Mouse (Mus musculus): ENCODE results near the gene Aox3. TPM values are rescaled to one million over a fixed set of nuclear protein-coding genes. Genes with fewer than 3 reads are reported as not detected.

Aox3 gene
- polyA plus RNA-seq, 1 experiment from 2014 or later = 0.12 TPM

- Histone ChIP-seq H3K36me3 (no peaks in the 10 kb centered on the region), H3K27ac (replicated peaks) (no peak overlapping the region), H3K9me3 (replicated peaks) (no peaks in the 10 kb centered on the region), H3K4me1 (no peaks in the 10 kb centered on the region), H3K27me3 (ENCODE audit: low read depth, poor library complexity, severe bottlenecking) (no peaks in the 10 kb centered on the region), H3K4me3 (no peak overlapping the region)
- no peak for DNase-seq (ENCODE audit: low spot score)
- 89% methylated on average over 4 of the region's 4 CpGs for WGBS
These were observed 32.5 kb upstream of the Aox3 start for GRCm38 (mm10) chr1:58080446-58080845.

GRCm38 (mm10) chr1:58081356-58081755, 31.6 kb upstream of the Aox3 start:
- Histone ChIP-seq H3K36me3 (no peaks in the 10 kb centered on the region), H3K27ac (replicated peaks) (no peak overlapping the region), H3K9me3 (replicated peaks) (no peaks in the 10 kb centered on the region), H3K4me3 (no peak overlapping the region), H3K27me3 (ENCODE audit: low read depth, poor library complexity, severe bottlenecking) (no peaks in the 10 kb centered on the region), H3K4me1 (no peaks in the 10 kb centered on the region)
- WGBS = 89% methylated on average over 5 of the region's 5 CpGs
- DNase-seq (ENCODE audit: low spot score) = no peak

- Histone ChIP-seq H3K36me3 (no peaks in the 10 kb centered on the region), H3K4me1 (no peaks in the 10 kb centered on the region), H3K27ac (replicated peaks) (no peak overlapping the region), H3K27me3 (ENCODE audit: low read depth, poor library complexity, severe bottlenecking) (no peaks in the 10 kb centered on the region), H3K4me3 (no peak overlapping the region), H3K9me3 (replicated peaks) (no peaks in the 10 kb centered on the region)
- no peak for DNase-seq (ENCODE audit: low spot score)
- WGBS = 67% methylated on average over 5 of the region's 5 CpGs
These were observed 23.6 kb upstream of the Aox3 start for GRCm38 (mm10) chr1:58089316-58089715.

GRCm38 (mm10) chr1:58090191-58090590, 22.7 kb upstream of the Aox3 start:
- 89% methylated on average over 4 of the region's 4 CpGs for WGBS
- no peak overlapping the region for H3K27ac ChIP-seq (replicated peaks)
- H3K9me3 ChIP-seq (replicated peaks) = no peaks in the 10 kb centered on the region
- H3K36me3 ChIP-seq = no peaks in the 10 kb centered on the region
- H3K27me3 ChIP-seq (ENCODE audit: low read depth, poor library complexity, severe bottlenecking) = no peaks in the 10 kb centered on the region
- no peaks in the 10 kb centered on the region for H3K4me1 ChIP-seq
- no peak overlapping the region for H3K4me3 ChIP-seq
- no peak for DNase-seq (ENCODE audit: low spot score)

GRCm38 (mm10) chr1:58091213-58091612, 21.7 kb upstream of the Aox3 start:
- 92% methylated on average over 3 of the region's 3 CpGs for WGBS
- no peaks in the 10 kb centered on the region for H3K36me3 ChIP-seq
- DNase-seq (ENCODE audit: low spot score) = no peak
- no peak overlapping the region for H3K4me3 ChIP-seq
- no peak overlapping the region for H3K27ac ChIP-seq (replicated peaks)
- H3K4me1 ChIP-seq = no peaks in the 10 kb centered on the region
- H3K27me3 ChIP-seq (ENCODE audit: low read depth, poor library complexity, severe bottlenecking) = no peaks in the 10 kb centered on the region
- H3K9me3 ChIP-seq (replicated peaks) = no peaks in the 10 kb centered on the region

GRCm38 (mm10) chr1:58091992-58092560, 20.9 kb upstream of the Aox3 start:
- Histone ChIP-seq H3K4me1 (no peaks in the 10 kb centered on the region), H3K27me3 (ENCODE audit: low read depth, poor library complexity, severe bottlenecking) (no peaks in the 10 kb centered on the region), H3K27ac (replicated peaks) (no peak overlapping the region), H3K36me3 (no peaks in the 10 kb centered on the region), H3K9me3 (replicated peaks) (no peaks in the 10 kb centered on the region), H3K4me3 (no peak overlapping the region)
- WGBS = 80% methylated on average over 2 of the region's 2 CpGs
- no peak for DNase-seq (ENCODE audit: low spot score)

- H3K27ac ChIP-seq (replicated peaks) = no peak overlapping the region
- no peaks in the 10 kb centered on the region for H3K4me1 ChIP-seq
- 88% methylated on average over 6 of the region's 6 CpGs for WGBS
- H3K36me3 ChIP-seq = no peaks in the 10 kb centered on the region
- H3K9me3 ChIP-seq (replicated peaks) = no peaks in the 10 kb centered on the region
- no peak overlapping the region for H3K4me3 ChIP-seq
- no peak for DNase-seq (ENCODE audit: low spot score)
- H3K27me3 ChIP-seq (ENCODE audit: low read depth, poor library complexity, severe bottlenecking) = no peaks in the 10 kb centered on the region
These were observed 15.6 kb upstream of the Aox3 start for GRCm38 (mm10) chr1:58097338-58097737.

- H3K9me3 ChIP-seq (replicated peaks) = no peaks in the 10 kb centered on the region
- no peak overlapping the region for H3K4me3 ChIP-seq
- H3K27ac ChIP-seq (replicated peaks) = no peak overlapping the region
- no peaks in the 10 kb centered on the region for H3K36me3 ChIP-seq
- H3K4me1 ChIP-seq = no peaks in the 10 kb centered on the region
- no peak for DNase-seq (ENCODE audit: low spot score)
- H3K27me3 ChIP-seq (ENCODE audit: low read depth, poor library complexity, severe bottlenecking) = no peaks in the 10 kb centered on the region
These were observed 13.8 kb upstream of the Aox3 start for GRCm38 (mm10) chr1:58099119-58099518.

GRCm38 (mm10) chr1:58101531-58102146, 11.3 kb upstream of the Aox3 start:
- WGBS = 86% methylated on average over 2 of the region's 2 CpGs

GRCm38 (mm10) chr1:58102494-58102893, 10.4 kb upstream of the Aox3 start:
- H3K4me1 ChIP-seq = no peaks in the 10 kb centered on the region
- no peaks in the 10 kb centered on the region for H3K9me3 ChIP-seq (replicated peaks)
- no peak for DNase-seq (ENCODE audit: low spot score)
- H3K4me3 ChIP-seq = no peak overlapping the region
- H3K36me3 ChIP-seq = no peaks in the 10 kb centered on the region
- no peak overlapping the region for H3K27ac ChIP-seq (replicated peaks)
- no peaks in the 10 kb centered on the region for H3K27me3 ChIP-seq (ENCODE audit: low read depth, poor library complexity, severe bottlenecking)
- WGBS = 85% methylated on average over 7 of the region's 7 CpGs

More at GRCm38 (mm10) chr1:58101531-58102146, 11.3 kb upstream of the Aox3 start:
- no peaks in the 10 kb centered on the region for H3K27me3 ChIP-seq (ENCODE audit: low read depth, poor library complexity, severe bottlenecking)
- no peak for DNase-seq (ENCODE audit: low spot score)
- no peaks in the 10 kb centered on the region for H3K9me3 ChIP-seq (replicated peaks)
- no peak overlapping the region for H3K4me3 ChIP-seq
- H3K36me3 ChIP-seq = no peaks in the 10 kb centered on the region
- no peak overlapping the region for H3K27ac ChIP-seq (replicated peaks)
- H3K4me1 ChIP-seq = no peaks in the 10 kb centered on the region

GRCm38 (mm10) chr1:58105685-58106084, 7.2 kb upstream of the Aox3 start:
- Histone ChIP-seq H3K4me3 (no peak overlapping the region), H3K27me3 (ENCODE audit: low read depth, poor library complexity, severe bottlenecking) (no peaks in the 10 kb centered on the region), H3K36me3 (no peaks in the 10 kb centered on the region), H3K4me1 (no peaks in the 10 kb centered on the region), H3K9me3 (replicated peaks) (no peaks in the 10 kb centered on the region), H3K27ac (replicated peaks) (no peak overlapping the region)
- 89% methylated on average over 6 of the region's 6 CpGs for WGBS
- DNase-seq (ENCODE audit: low spot score) = no peak

- Histone ChIP-seq H3K27ac (replicated peaks) (no peak overlapping the region), H3K27me3 (ENCODE audit: low read depth, poor library complexity, severe bottlenecking) (no peaks in the 10 kb centered on the region), H3K9me3 (replicated peaks) (no peaks in the 10 kb centered on the region), H3K36me3 (no peaks in the 10 kb centered on the region), H3K4me3 (no peak overlapping the region), H3K4me1 (no peaks in the 10 kb centered on the region)
- DNase-seq (ENCODE audit: low spot score) = no peak
- 83% methylated on average over 2 of the region's 2 CpGs for WGBS
These were observed 5.9 kb upstream of the Aox3 start for GRCm38 (mm10) chr1:58107066-58107465.

- Histone ChIP-seq H3K27ac (replicated peaks) (no peak overlapping the region), H3K36me3 (no peaks in the 10 kb centered on the region), H3K4me3 (no peak overlapping the region), H3K9me3 (replicated peaks) (no peaks in the 10 kb centered on the region), H3K4me1 (no peaks in the 10 kb centered on the region), H3K27me3 (ENCODE audit: low read depth, poor library complexity, severe bottlenecking) (no peaks in the 10 kb centered on the region)
- WGBS = 93% methylated on average over 5 of the region's 5 CpGs
- no peak for DNase-seq (ENCODE audit: low spot score)
These were observed 2.7 kb upstream of the Aox3 start for GRCm38 (mm10) chr1:58110241-58110640.

All from midbrain, embryonic 10.5 days (tissue).